ENCODE assay signal across 8 mouse cellular contexts in the genomic region with DNA sequence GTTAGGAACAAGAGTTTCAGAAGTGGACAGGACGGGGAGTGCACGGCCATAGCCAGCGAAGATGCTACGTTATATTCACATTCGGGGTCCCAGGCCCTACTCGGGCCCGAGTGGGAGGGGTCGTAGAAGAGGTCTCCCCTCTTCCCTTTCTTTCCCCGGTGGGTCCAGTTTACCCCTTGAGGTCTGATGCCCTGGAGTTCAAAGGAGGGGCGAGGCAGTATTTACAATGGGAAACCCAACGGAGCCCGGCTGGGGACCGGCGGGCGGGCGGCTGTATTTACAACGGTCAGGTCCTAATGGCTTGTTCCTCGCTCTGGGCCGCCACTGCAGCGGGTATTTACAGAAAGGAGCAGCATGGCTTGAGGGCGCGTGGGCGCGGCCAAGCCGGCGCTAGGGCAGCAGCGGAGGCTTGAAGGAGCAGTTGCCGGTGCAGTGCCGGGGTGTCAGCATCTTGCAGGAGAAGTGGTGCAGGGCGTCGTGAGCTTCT. TPM values are rescaled to one million over a fixed set of nuclear protein-coding genes. Genes with fewer than 3 reads are reported as not detected.
DNase-seq lines count a peak whose midpoint lies in the region; ATAC-seq lines count a peak whose summit lies in the region.

No protein-coding gene starts in this region.

- peak overlapping the region; percentile 36 for H3K4me2 ChIP-seq in kidney, embryonic 14.5 days (replicated peaks; ENCODE audit: low read depth, low read length)
- peak overlapping the region; percentile 60 for H3K4me2 ChIP-seq in hindbrain, embryonic 14.5 days (replicated peaks)
- peak overlapping the region; percentile 45 for H3K4me2 ChIP-seq in midbrain, embryonic 16.5 days (ENCODE audit: low read length)

- H3K4me1 ChIP-seq in kidney, embryonic 14.5 days (ENCODE audit: control insufficient read depth, insufficient read depth, low read length), result peaks cover 20% of the 10 kb centered on the region
- H3K4me1 ChIP-seq in hindbrain, embryonic 14.5 days (replicated peaks; ENCODE audit: control insufficient read depth, insufficient read depth, low read length), result peaks cover 34% of the 10 kb centered on the region
- H3K4me1 ChIP-seq in midbrain, embryonic 16.5 days (ENCODE audit: control insufficient read depth, insufficient read depth, low read length), result peaks cover 26% of the 10 kb centered on the region; the same call in 1 of the 2 replicates

- no peak overlapping the region for H3K9ac ChIP-seq in kidney, embryonic 14.5 days (ENCODE audit: low read depth, low read length)
- peak overlapping the region; percentile 24; the same call in 1 of the 2 replicates for H3K9ac ChIP-seq in hindbrain, embryonic 14.5 days
- H3K9ac ChIP-seq in midbrain, embryonic 16.5 days (ENCODE audit: low read depth, low read length), result no peak overlapping the region

- H3K27me3 ChIP-seq in kidney, embryonic 14.5 days (ENCODE audit: control insufficient read depth, insufficient read depth, low read length), result peaks cover 100% of the 10 kb centered on the region
- peaks cover 94% of the 10 kb centered on the region for H3K27me3 ChIP-seq in hindbrain, embryonic 14.5 days (ENCODE audit: control insufficient read depth, insufficient read depth, low read length)
- H3K27me3 ChIP-seq in midbrain, embryonic 16.5 days (ENCODE audit: control insufficient read depth, insufficient read depth, low read depth, low read length), result peaks cover 82% of the 10 kb centered on the region

- H3K9me3 ChIP-seq in kidney, embryonic 14.5 days (ENCODE audit: control insufficient read depth, low read length), result no peaks in the 10 kb centered on the region
- no peaks in the 10 kb centered on the region for H3K9me3 ChIP-seq in hindbrain, embryonic 14.5 days (ENCODE audit: control insufficient read depth, low read length)
- H3K9me3 ChIP-seq in midbrain, embryonic 16.5 days (replicated peaks; ENCODE audit: control insufficient read depth, low read length, poor library complexity, severe bottlenecking), result no peaks in the 10 kb centered on the region

- peak overlapping the region; percentile 25 for H3K4me3 ChIP-seq in kidney, embryonic 14.5 days (ENCODE audit: low read length)
- H3K4me3 ChIP-seq in hindbrain, embryonic 14.5 days (replicated peaks; ENCODE audit: low read length), result peak overlapping the region; percentile 20
- peak overlapping the region; percentile 22 for H3K4me3 ChIP-seq in midbrain, embryonic 16.5 days (ENCODE audit: low read depth, low read length)

- no peaks in the 10 kb centered on the region for H3K36me3 ChIP-seq in kidney, embryonic 14.5 days (ENCODE audit: control insufficient read depth, insufficient read depth, low read length)
- H3K36me3 ChIP-seq in hindbrain, embryonic 14.5 days (replicated peaks; ENCODE audit: control insufficient read depth, insufficient read depth), result no peaks in the 10 kb centered on the region
- no peaks in the 10 kb centered on the region for H3K36me3 ChIP-seq in midbrain, embryonic 16.5 days (ENCODE audit: control insufficient read depth, insufficient read depth, low read length)

- H3K27ac ChIP-seq in kidney, embryonic 14.5 days (ENCODE audit: low read depth, low read length), result no peak overlapping the region
- peak overlapping the region; percentile 20; the same call in 1 of the 2 replicates for H3K27ac ChIP-seq in hindbrain, embryonic 14.5 days
- H3K27ac ChIP-seq in midbrain, embryonic 16.5 days (ENCODE audit: low read length), result no peak overlapping the region

- 0 out of 2 replicates have a peak, but pooled peaks have one; percentile 8 for ATAC-seq in kidney, embryonic 14.5 days (ENCODE audit: low FRiP score, low TSS enrichment)
- ATAC-seq in hindbrain, embryonic 14.5 days (ENCODE audit: low FRiP score), result no peak
- ATAC-seq in midbrain, embryonic 16.5 days, result no peak

- WGBS in kidney, embryonic 14.5 days, result 2% methylated on average over 31 of the region's 31 CpGs
- under 1% methylated on average over 31 of the region's 31 CpGs for WGBS in hindbrain, embryonic 14.5 days
- WGBS in midbrain, embryonic 16.5 days, result 1% methylated on average over 31 of the region's 31 CpGs

- intact Hi-C loops in gastrocnemius, postnatal 36 days (cut with DNase I), result loop anchor here (5.0 kb wide), 1 partner anchor 704 kb away; no protein-coding TSS in a partner anchor

- no peak for DNase-seq in kidney, postnatal 10 days
- peak; percentile 65 for DNase-seq in embryo, embryonic 9.5 days (ENCODE audit: extremely low spot score)
- peak; percentile 38 for DNase-seq in hindbrain, embryonic 14.5 days (ENCODE audit: low spot score)
- no peak for DNase-seq in Muller cell, postnatal 12 days (ENCODE audit: inconsistent ontology term)
- no peak for DNase-seq in gastrocnemius, postnatal 36 days
- no peak for DNase-seq in kidney, adult 8-10 months

RNA-seq across cellular contexts. Expression of a gene that starts 10.2 kb away (rescaled TPM):
- not detected in 2 replicates for polyA plus RNA-seq in kidney, embryonic 14.5 days (2014; fragmentation: Nextera tagmentation; extraction: Ambion mirVana)
- 19.5 and 21.5 TPM in 2 replicates for polyA plus RNA-seq in hindbrain, embryonic 14.5 days (2014; fragmentation: Nextera tagmentation; extraction: Ambion mirVana)
- polyA plus RNA-seq in midbrain, embryonic 16.5 days (2015; fragmentation: Nextera tagmentation; extraction: Ambion mirVana), result 0.54 and 0.75 TPM in 2 replicates
- under 1 TPM; 0.08 to 0.10 TPM for total RNA-seq in gastrocnemius, postnatal 36 days (2021)

Comparison
In these comparisons a context has a peak if more than half of its experiments do, and no peak if none do; other contexts are left out.
1. DNase-seq: peak in embryo, embryonic 9.5 days (single experiment) and hindbrain, embryonic 14.5 days (single experiment); none in kidney, postnatal 10 days (single experiment), Muller cell, postnatal 12 days (single experiment), gastrocnemius, postnatal 36 days (0 of 2) and kidney, adult 8-10 months (0 of 2).
2. RNA of a gene that starts 10.2 kb away (polyA plus RNA-seq): 19.5 to 21.5 TPM in hindbrain, embryonic 14.5 days; 0.54 to 0.75 TPM in midbrain, embryonic 16.5 days and not detected in kidney, embryonic 14.5 days; every median in the first group is over 10 times any median in the second.
3. Peak in every context shown above with its lines, with median percentiles within 50 percentile points of each other: H3K4me2 ChIP-seq and H3K4me3 ChIP-seq.